Mouse (Mus musculus): ENCODE measurements at regions not wholly inside any gene's neighbourhood (a gene's known extent, or its start where the extent isn't known, plus 50 kb on each side); places are given as distances from the start of the nearest gene placed in this dataset.

GRCm38 (mm10) chr2:33981321-33981720 lies 93.6 kb upstream of the Mvb12b start:
- H3K27ac ChIP-seq (ENCODE audit: low read depth), result no peak overlapping the region
- WGBS, result 81% methylated on average over 7 of the region's 7 CpGs
- no peak for ATAC-seq (ENCODE audit: insufficient read depth, low read depth)
- no peak overlapping the region for H3K4me3 ChIP-seq (ENCODE audit: low read depth, low read length)
- H3K9ac ChIP-seq (replicated peaks; ENCODE audit: low read depth, low read length), result no peak overlapping the region
- H3K4me2 ChIP-seq (ENCODE audit: low read depth, low read length), result no peak overlapping the region
- H3K9me3 ChIP-seq (replicated peaks; ENCODE audit: control insufficient read depth, low read length), result no peaks in the 10 kb centered on the region
- H3K36me3 ChIP-seq (replicated peaks; ENCODE audit: control insufficient read depth, insufficient read depth, low read length), result no peaks in the 10 kb centered on the region
- no peaks in the 10 kb centered on the region for H3K4me1 ChIP-seq (ENCODE audit: control insufficient read depth, insufficient read depth)
- TF ChIP-seq EP300 (IDR thresholded peaks at IDR 0.05; ENCODE audit: low read depth) (no peak), CTCF (IDR thresholded peaks at IDR 0.05; ENCODE audit: low read depth) (no peak)
- no peaks in the 10 kb centered on the region for H3K27me3 ChIP-seq (ENCODE audit: control insufficient read depth, insufficient read depth, low read length)
- no peak for DNase-seq (ENCODE audit: low spot score)

GRCm38 (mm10) chr2:33980884-33981283 lies 93.1 kb upstream of the Mvb12b start:
- no peaks in the 10 kb centered on the region for H3K27me3 ChIP-seq (ENCODE audit: control insufficient read depth, insufficient read depth, low read length)
- H3K9me3 ChIP-seq (replicated peaks; ENCODE audit: control insufficient read depth, low read length), result no peaks in the 10 kb centered on the region
- ATAC-seq (ENCODE audit: insufficient read depth, low read depth), result no peak
- WGBS, result 75% methylated on average over 10 of the region's 10 CpGs
- no peak for DNase-seq (ENCODE audit: low spot score)
- no peak overlapping the region for H3K9ac ChIP-seq (replicated peaks; ENCODE audit: low read depth, low read length)
- H3K4me1 ChIP-seq (ENCODE audit: control insufficient read depth, insufficient read depth), result no peaks in the 10 kb centered on the region
- no peak overlapping the region for H3K4me2 ChIP-seq (ENCODE audit: low read depth, low read length)
- no peak overlapping the region for H3K27ac ChIP-seq (ENCODE audit: low read depth)
- no peaks in the 10 kb centered on the region for H3K36me3 ChIP-seq (replicated peaks; ENCODE audit: control insufficient read depth, insufficient read depth, low read length)
- TF ChIP-seq EP300 (IDR thresholded peaks at IDR 0.05; ENCODE audit: low read depth), result no peak
- H3K4me3 ChIP-seq (ENCODE audit: low read depth, low read length), result no peak overlapping the region

- no peak for DNase-seq (ENCODE audit: low spot score)
- H3K9ac ChIP-seq (replicated peaks; ENCODE audit: low read depth, low read length), result no peak overlapping the region
- no peak for ATAC-seq (ENCODE audit: insufficient read depth, low read depth)
- H3K27me3 ChIP-seq (ENCODE audit: control insufficient read depth, insufficient read depth, low read length), result no peaks in the 10 kb centered on the region
- TF ChIP-seq EP300 (IDR thresholded peaks at IDR 0.05; ENCODE audit: low read depth) (no peak), CTCF (IDR thresholded peaks at IDR 0.05; ENCODE audit: low read depth) (no peak)
- no peak overlapping the region for H3K4me3 ChIP-seq (ENCODE audit: low read depth, low read length)
- no peak overlapping the region for H3K4me2 ChIP-seq (ENCODE audit: low read depth, low read length)
- no peaks in the 10 kb centered on the region for H3K9me3 ChIP-seq (replicated peaks; ENCODE audit: control insufficient read depth, low read length)
- no peaks in the 10 kb centered on the region for H3K4me1 ChIP-seq (ENCODE audit: control insufficient read depth, insufficient read depth)
- no peak overlapping the region for H3K27ac ChIP-seq (ENCODE audit: low read depth)
- no peaks in the 10 kb centered on the region for H3K36me3 ChIP-seq (replicated peaks; ENCODE audit: control insufficient read depth, insufficient read depth, low read length)
Measured at GRCm38 (mm10) chr2:33979276-33979675, 91.5 kb upstream of the Mvb12b start.

GRCm38 (mm10) chr2:33978550-33978949 lies 90.8 kb upstream of the Mvb12b start:
- ATAC-seq (ENCODE audit: insufficient read depth, low read depth) (no peak), DNase-seq (ENCODE audit: low spot score) (no peak)
- TF ChIP-seq CTCF (IDR thresholded peaks at IDR 0.05; ENCODE audit: low read depth) (no peak), EP300 (IDR thresholded peaks at IDR 0.05; ENCODE audit: low read depth) (no peak)
- Histone ChIP-seq H3K27me3 (ENCODE audit: control insufficient read depth, insufficient read depth, low read length) (no peaks in the 10 kb centered on the region), H3K4me1 (ENCODE audit: control insufficient read depth, insufficient read depth) (no peaks in the 10 kb centered on the region), H3K27ac (ENCODE audit: low read depth) (no peak overlapping the region), H3K4me3 (ENCODE audit: low read depth, low read length) (no peak overlapping the region), H3K9ac (replicated peaks; ENCODE audit: low read depth, low read length) (no peak overlapping the region), H3K36me3 (replicated peaks; ENCODE audit: control insufficient read depth, insufficient read depth, low read length) (no peaks in the 10 kb centered on the region), H3K4me2 (ENCODE audit: low read depth, low read length) (no peak overlapping the region), H3K9me3 (replicated peaks; ENCODE audit: control insufficient read depth, low read length) (no peaks in the 10 kb centered on the region)
- WGBS, result 74% methylated on average over 4 of the region's 4 CpGs

GRCm38 (mm10) chr2:33977576-33978352 lies 90.0 kb upstream of the Mvb12b start:
- Histone ChIP-seq H3K27ac (ENCODE audit: low read depth) (no peak overlapping the region), H3K4me3 (ENCODE audit: low read depth, low read length) (no peak overlapping the region), H3K9ac (replicated peaks; ENCODE audit: low read depth, low read length) (no peak overlapping the region), H3K27me3 (ENCODE audit: control insufficient read depth, insufficient read depth, low read length) (no peaks in the 10 kb centered on the region), H3K36me3 (replicated peaks; ENCODE audit: control insufficient read depth, insufficient read depth, low read length) (no peaks in the 10 kb centered on the region), H3K4me2 (ENCODE audit: low read depth, low read length) (no peak overlapping the region), H3K9me3 (replicated peaks; ENCODE audit: control insufficient read depth, low read length) (no peaks in the 10 kb centered on the region), H3K4me1 (ENCODE audit: control insufficient read depth, insufficient read depth) (no peaks in the 10 kb centered on the region)
- ATAC-seq (ENCODE audit: insufficient read depth, low read depth) (no peak), DNase-seq (ENCODE audit: low spot score) (no peak)
- TF ChIP-seq CTCF (IDR thresholded peaks at IDR 0.05; ENCODE audit: low read depth) (no peak), EP300 (IDR thresholded peaks at IDR 0.05; ENCODE audit: low read depth) (no peak)
- 71% methylated on average over 20 of the region's 20 CpGs for WGBS

GRCm38 (mm10) chr2:33977151-33977550 lies 89.4 kb upstream of the Mvb12b start:
- no peak for TF ChIP-seq CTCF (IDR thresholded peaks at IDR 0.05; ENCODE audit: low read depth)
- TF ChIP-seq EP300 (IDR thresholded peaks at IDR 0.05; ENCODE audit: low read depth), result no peak
- ATAC-seq (ENCODE audit: insufficient read depth, low read depth) (no peak), DNase-seq (ENCODE audit: low spot score) (no peak)
- H3K4me2 ChIP-seq (ENCODE audit: low read depth, low read length), result no peak overlapping the region
- no peaks in the 10 kb centered on the region for H3K9me3 ChIP-seq (replicated peaks; ENCODE audit: control insufficient read depth, low read length)
- H3K4me3 ChIP-seq (ENCODE audit: low read depth, low read length), result no peak overlapping the region
- H3K9ac ChIP-seq (replicated peaks; ENCODE audit: low read depth, low read length), result no peak overlapping the region
- no peaks in the 10 kb centered on the region for H3K36me3 ChIP-seq (replicated peaks; ENCODE audit: control insufficient read depth, insufficient read depth, low read length)
- WGBS, result 82% methylated on average over 5 of the region's 5 CpGs
- H3K4me1 ChIP-seq (ENCODE audit: control insufficient read depth, insufficient read depth), result no peaks in the 10 kb centered on the region
- no peak overlapping the region for H3K27ac ChIP-seq (ENCODE audit: low read depth)
- H3K27me3 ChIP-seq (ENCODE audit: control insufficient read depth, insufficient read depth, low read length), result no peaks in the 10 kb centered on the region

Measured in heart, postnatal 0 days (tissue).